Mouse (Mus musculus) heart, adult 2 months (tissue): ENCODE results near the gene Ncstn.

ENCODE experiments used
- CTCF ChIP-seq: fragments of 200-600 bp; IDR thresholded peaks from 2 replicates; pipeline ENCODE4 v1.8.1; 2022; ENCODE audit warnings: antibody characterized with exemption, mild to moderate bottlenecking, moderate library complexity
- POLR2A ChIP-seq: fragments of 200-500 bp; IDR thresholded peaks from 2 replicates; pipeline ENCODE4 v1.6.1; 2011; ENCODE audit warnings: mild to moderate bottlenecking, low read depth, low read length, control low read depth; ENCODE audit not compliant: insufficient read depth

DNA sequence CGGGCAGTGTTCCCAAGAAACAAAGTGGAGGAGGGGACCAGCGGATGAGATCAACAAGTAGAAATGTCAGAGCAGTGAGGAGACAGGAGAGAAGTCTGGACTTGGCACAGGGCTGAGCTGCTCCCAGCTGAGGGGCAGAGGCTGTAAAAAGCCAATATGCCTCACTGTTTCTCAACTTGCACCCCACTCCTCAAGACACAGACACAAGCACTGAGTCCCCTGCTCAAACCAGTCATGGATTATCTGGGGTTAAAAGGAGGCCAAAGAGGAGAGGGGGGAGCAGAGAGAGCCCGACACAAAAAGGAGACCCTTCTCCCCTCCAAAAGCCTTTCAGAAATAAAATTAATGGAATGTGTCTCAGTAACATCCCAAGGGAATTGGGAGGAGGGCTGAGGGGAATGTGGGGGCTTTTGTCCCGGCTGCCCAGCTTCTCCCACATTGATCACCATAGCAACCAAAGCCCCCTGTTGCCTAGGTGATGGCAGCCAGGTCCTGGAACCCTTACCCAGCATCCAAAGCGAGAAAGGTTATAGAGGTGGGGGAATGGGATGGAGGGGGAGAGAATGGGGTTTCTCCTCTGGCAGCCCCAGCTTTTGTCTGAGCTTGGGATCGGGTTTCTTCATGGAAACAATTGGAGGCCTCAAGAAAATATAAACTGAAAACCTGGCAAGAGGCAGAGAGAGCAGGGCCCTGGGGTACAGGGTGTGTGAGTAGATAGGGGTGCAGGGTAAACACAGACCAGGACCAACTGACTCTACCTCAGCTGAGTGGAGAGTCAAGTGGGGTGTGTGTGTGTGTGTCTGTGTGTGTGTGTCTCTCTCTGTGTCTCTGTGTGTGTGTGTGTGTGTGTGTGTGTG is 65.7 kb downstream of the Ncstn start:
- TF ChIP-seq POLR2A: no peak
- TF ChIP-seq CTCF: no peak
